Comparison of ENCODE assay signal across 18 mouse cellular contexts in genomic region chr1:34159898-34160297, GRCm38 (mm10).
"Had no signal": no experiment of that assay in that cellular context is flagged by ENCODE, and none has a peak within 500 bp of the region (broad histone marks: within the 10 kb centered on the region; RNA-seq: fewer than 3 reads in every experiment).

No protein-coding gene starts in this region.

- H3K36me3 ChIP-seq: liver, embryonic 12.5 days; lung, embryonic 15.5 days had no signal

- DNase-seq: kidney, adult 2 months; kidney, postnatal 25 days; layer of hippocampus, adult 9-11 months; liver; lung, adult 18-20 months; lung, postnatal 10 days; thymus, postnatal 25 days had no signal

- H3K9me3 ChIP-seq: liver, embryonic 12.5 days; liver, embryonic 15.5 days; lung, embryonic 15.5 days; midbrain, embryonic 10.5 days; midbrain, embryonic 13.5 days had no signal

- H3K4me3 ChIP-seq: layer of hippocampus, adult 2 months; liver, embryonic 12.5 days; liver, embryonic 15.5 days; lung, embryonic 15.5 days; midbrain, embryonic 10.5 days; midbrain, embryonic 13.5 days; myocyte had no signal

- ATAC-seq: intestine, postnatal 0 days; liver, embryonic 12.5 days; midbrain, embryonic 13.5 days; midbrain, embryonic 16.5 days had no signal

- H3K9ac ChIP-seq: liver, embryonic 12.5 days; liver, embryonic 15.5 days; lung, embryonic 15.5 days; midbrain, embryonic 13.5 days had no signal

- H3K4me2 ChIP-seq: liver, embryonic 12.5 days; liver, embryonic 15.5 days; lung, embryonic 15.5 days; midbrain, embryonic 13.5 days had no signal

- H3K27ac ChIP-seq: kidney, postnatal 0 days; layer of hippocampus, adult 2 months; liver, embryonic 12.5 days; liver, embryonic 15.5 days; lung, embryonic 15.5 days; macrophage; midbrain, embryonic 10.5 days; midbrain, embryonic 13.5 days had no signal

- H3K27me3 ChIP-seq: liver, embryonic 12.5 days; liver, embryonic 15.5 days; lung, embryonic 15.5 days; midbrain, embryonic 13.5 days had no signal

- H3K4me1 ChIP-seq: liver, embryonic 12.5 days; liver, embryonic 15.5 days; lung, embryonic 15.5 days had no signal
